Mouse (Mus musculus) heart, adult 11 months (tissue): Measurements from ENCODE around the gene Zfp81.
A peak's percentile ranks its signal among the peaks of the same experiment; 100 is the strongest.
"Not testable (repeated sequence)": the region's sequence is repeated elsewhere in the genome, so short reads cannot be mapped to it uniquely, and the experiment has no call there.

ENCODE experiments used
- DNase-seq: peaks from one replicate; pipeline ENCODE4 v3.0.0; 2022

Gene Zfp81

GRCm38 (mm10) chr17:33358411-33359384 is at the start of gene Zfp81:
TSS of gene Zfp81 (minus strand) at chr17:33358878.
- DNase-seq: peak; percentile 99

- peak; percentile 100 for DNase-seq
Observed at GRCm38 (mm10) chr17:33394182-33395034, 35.7 kb upstream of the Zfp81 start, which contains the start of gene Zfp101. TSS of gene Zfp101 (minus strand) at chr17:33394641.

- DNase-seq: no peak
Observed at GRCm38 (mm10) chr17:33392271-33392670, 33.6 kb upstream of the Zfp81 start.

GRCm38 (mm10) chr17:33385705-33386104 is 27.0 kb upstream of the Zfp81 start:
- no peak for DNase-seq

- DNase-seq: no peak
Observed at GRCm38 (mm10) chr17:33372795-33373194, 14.1 kb upstream of the Zfp81 start.

GRCm38 (mm10) chr17:33352981-33353380 is 5.7 kb downstream of the Zfp81 start:
- DNase-seq: no peak

GRCm38 (mm10) chr17:33289876-33290149 is 68.9 kb downstream of the Zfp81 start:
- DNase-seq: not testable (repeated sequence)

GRCm38 (mm10) chr17:33289039-33289875 is 69.4 kb downstream of the Zfp81 start, which contains the start of gene Zfp955b:
TSS of gene Zfp955b (plus strand) at chr17:33289544.
- not testable (repeated sequence) for DNase-seq
